Mouse (Mus musculus) heart, postnatal 0 days (tissue): ENCODE results near the gene Taco1. TPM values are rescaled to one million over a fixed set of nuclear protein-coding genes. Genes with fewer than 3 reads are reported as not detected.
"Not testable (repeated sequence)": the region's sequence is repeated elsewhere in the genome, so short reads cannot be mapped to it uniquely, and the experiment has no call there.

Experiments used
- ATAC-seq: fragments of 200-750 bp; cut with Nextera tagmentation; 2 replicates; pipeline ENCODE4 v1.8.0; 2017; ENCODE audit warnings: low read depth, moderate number of reproducible peaks, moderate library complexity; ENCODE audit not compliant: insufficient read depth
- DNase-seq: peaks from one replicate; pipeline ENCODE4 v3.0.0-alpha.2; 2016; ENCODE audit warnings: low spot score
- H3K27ac ChIP-seq: fragments of 300-500 bp; sonication (generic); 2 replicates; pipeline ENCODE4 v1.5.1; 2014; ENCODE audit warnings: low read depth, mild to moderate bottlenecking
- H3K27me3 ChIP-seq: fragments of 300-500 bp; sonication (generic); 2 replicates; pipeline ENCODE4 v1.6.1; 2014; ENCODE audit warnings: low read length, mixed read lengths; ENCODE audit not compliant: control insufficient read depth, insufficient read depth
- H3K36me3 ChIP-seq: fragments of 300-500 bp; sonication (generic); replicated peaks from 2 replicates; pipeline ENCODE4 v1.6.1; 2014; ENCODE audit warnings: low read length, mixed read lengths; ENCODE audit not compliant: control insufficient read depth, insufficient read depth
- H3K4me1 ChIP-seq: fragments of 300-500 bp; sonication (generic); 2 replicates; pipeline ENCODE4 v1.6.1; 2014; ENCODE audit warnings: antibody characterized with exemption; ENCODE audit not compliant: control insufficient read depth, insufficient read depth
- H3K4me2 ChIP-seq: fragments of 300-500 bp; sonication (generic); 2 replicates; pipeline ENCODE4 v1.6.1; 2014; ENCODE audit warnings: low read depth, mild to moderate bottlenecking, low read length, moderate library complexity
- H3K4me3 ChIP-seq: fragments of 300-500 bp; sonication (generic); 2 replicates; pipeline ENCODE4 v1.5.1; 2014; ENCODE audit warnings: low read depth, low read length
- H3K9ac ChIP-seq: fragments of 300-500 bp; sonication (generic); replicated peaks from 2 replicates; pipeline ENCODE4 v1.6.1; 2014; ENCODE audit warnings: low read depth, low read length, mixed read lengths
- H3K9me3 ChIP-seq: fragments of 300-500 bp; sonication (generic); replicated peaks from 2 replicates; pipeline ENCODE4 v1.6.1; 2016; ENCODE audit warnings: low read length; ENCODE audit not compliant: control insufficient read depth
- CTCF ChIP-seq: IDR thresholded peaks from 2 replicates; pipeline ENCODE4 v1.5.1; 2016; ENCODE audit warnings: antibody characterized with exemption, control low read depth, low read depth
- EP300 ChIP-seq: IDR thresholded peaks from 2 replicates; pipeline ENCODE4 v1.6.1; 2016; ENCODE audit warnings: antibody characterized with exemption, low read depth
- WGBS: fragments of 180-500 bp; shearing (Covaris S2); extraction: QIAGEN DNeasy Blood & Tissue Kit; methylation state at CpG from one replicate; pipeline ENCODE4 v1.1.7; 2014; 5-methylcytosine and 5-hydroxymethylcytosine counted together
- polyA plus RNA-seq: library from polyadenylated mRNA; unstranded; fragments of >200 nt; fragmentation: Nextera tagmentation; extraction: Ambion mirVana; gene quantifications from 2 replicates; pipeline ENCODE4 v1.2.1, GENCODE M21; 2015
- total RNA-seq: library from RNA; depleted of rRNA; stranded (reverse); fragments of >200 nt; gene quantifications from 2 replicates; pipeline ENCODE4 v1.2.3, GENCODE M21; 2014; ENCODE audit warnings: low replicate concordance

Gene Taco1
- total and polyA plus RNA-seq, 2 experiments from 2014 or later, result 17.4 to 40.6 TPM

DNA sequence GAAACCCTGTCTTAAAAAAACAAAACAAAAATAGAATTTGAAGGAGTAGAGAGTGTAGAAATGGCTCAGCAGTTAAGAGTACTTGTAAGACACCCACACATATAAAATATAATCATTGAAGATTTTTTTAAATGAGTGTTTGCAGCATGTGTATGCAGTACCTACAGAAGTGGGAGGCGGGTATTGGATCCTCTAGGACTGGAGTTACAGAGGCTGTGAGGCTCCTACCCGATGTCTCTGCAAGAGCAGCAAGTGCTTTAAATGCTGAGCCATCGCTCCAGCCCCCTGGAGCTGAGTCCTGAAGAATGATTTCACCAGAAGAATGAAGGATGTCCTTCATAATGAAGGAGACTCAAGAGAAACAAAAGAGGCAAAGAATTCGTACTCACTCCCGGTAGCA lies 2.1 kb upstream of the Taco1 start:
- DNase-seq (no peak), ATAC-seq (no peak)
- TF ChIP-seq CTCF (no peak), EP300 (no peak)
- no peaks in the 10 kb centered on the region for H3K27me3 ChIP-seq
- no peak overlapping the region for H3K4me3 ChIP-seq
- H3K9me3 ChIP-seq, result no peaks in the 10 kb centered on the region
- H3K9ac ChIP-seq, result no peak overlapping the region
- H3K4me2 ChIP-seq, result no peak overlapping the region
- no peak overlapping the region for H3K27ac ChIP-seq
- WGBS, result 78% methylated on average over 5 of the region's 5 CpGs
- peaks cover 8% of the 10 kb centered on the region; the same call in 1 of the 2 replicates for H3K4me1 ChIP-seq
- H3K36me3 ChIP-seq, result peaks cover 14% of the 10 kb centered on the region

DNA sequence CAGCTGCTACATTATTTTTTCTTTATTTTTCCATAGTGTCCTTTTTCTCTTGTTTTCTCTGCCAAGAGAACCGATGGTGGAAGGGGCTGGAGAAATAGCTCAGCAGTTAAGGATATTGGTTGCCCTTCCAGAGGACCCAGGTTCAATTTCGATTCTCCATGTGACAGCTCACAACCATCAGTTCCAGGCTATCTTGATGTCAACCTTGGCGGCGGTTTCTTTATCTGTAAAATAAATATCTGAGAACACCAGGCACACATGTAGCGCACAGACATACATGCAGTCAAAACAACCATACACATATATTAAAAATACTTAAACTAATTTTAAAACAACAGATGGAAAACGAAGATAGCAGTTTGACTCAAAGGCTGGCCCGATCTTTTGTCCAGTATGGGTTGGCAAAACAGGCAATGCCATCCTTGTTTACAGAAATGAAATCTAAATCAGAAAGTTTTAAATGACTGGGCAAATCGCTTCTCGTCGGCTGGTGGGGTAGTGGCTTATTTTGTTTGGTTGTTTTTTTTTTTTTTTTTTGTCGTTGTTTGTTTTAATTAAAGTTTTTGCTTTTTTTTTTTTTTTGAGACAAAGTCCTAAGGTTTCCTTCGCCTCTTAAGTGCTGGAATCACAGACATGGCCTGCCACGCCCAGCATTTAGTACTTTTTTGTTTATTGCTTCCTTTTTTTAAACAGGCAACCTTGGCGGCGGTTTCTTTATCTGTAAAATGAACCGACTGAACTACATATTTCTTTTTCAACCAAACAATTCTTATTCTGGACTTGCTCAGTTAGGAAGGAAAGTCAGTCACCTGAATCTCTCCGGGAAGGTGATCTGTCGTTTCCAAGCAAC lies 563 bp upstream of the Taco1 start:
- DNase-seq, result no peak
- Histone ChIP-seq H3K36me3 (peaks cover 6% of the 10 kb centered on the region; the same call in 1 of the 2 replicates), H3K9me3 (no peaks in the 10 kb centered on the region), H3K4me2 (peak overlapping the region; percentile 72), H3K9ac (peak overlapping the region; percentile 79; the same call in 1 of the 2 replicates), H3K4me3 (peak overlapping the region; percentile 84), H3K27ac (peak overlapping the region; percentile 92; the same call in 1 of the 2 replicates), H3K27me3 (no peaks in the 10 kb centered on the region), H3K4me1 (peaks cover 8% of the 10 kb centered on the region; the same call in 1 of the 2 replicates)
- WGBS, result 36% methylated on average over 18 of the region's 18 CpGs
- no peak for ATAC-seq
- no peak for TF ChIP-seq EP300

DNA sequence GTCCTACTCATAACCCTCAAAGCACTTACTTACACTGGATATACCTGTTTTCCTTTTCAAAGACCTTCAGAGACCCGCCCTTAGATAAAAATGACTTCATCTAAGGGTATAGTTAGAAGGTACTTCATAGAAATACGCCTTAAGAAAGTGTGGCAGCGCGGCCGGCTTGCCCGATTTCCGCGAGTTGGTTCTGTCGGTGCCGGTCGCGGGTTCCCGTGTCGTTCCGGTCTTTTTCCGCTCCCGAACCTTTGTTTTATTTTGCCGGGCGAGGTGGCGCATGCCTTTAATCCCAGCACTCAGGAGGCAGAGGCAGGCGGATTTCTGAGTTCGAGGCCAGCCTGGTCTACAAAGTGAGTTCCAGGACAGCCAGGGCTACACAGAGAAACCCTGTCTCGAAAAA lies 755 bp downstream of the Taco1 start:
- peak overlapping the region; percentile 79 for H3K9ac ChIP-seq
- ATAC-seq, H3K27me3 ChIP-seq, H3K9me3 ChIP-seq, H3K4me1 ChIP-seq: not testable (repeated sequence)
- H3K4me2 ChIP-seq, result peak overlapping the region; percentile 72
- H3K27ac ChIP-seq, result peak overlapping the region; percentile 92
- peak overlapping the region; percentile 84 for H3K4me3 ChIP-seq
- peaks cover 17% of the 10 kb centered on the region for H3K36me3 ChIP-seq
- peak; percentile 90 for DNase-seq
- WGBS, result 8% methylated on average over 23 of the region's 23 CpGs

DNA sequence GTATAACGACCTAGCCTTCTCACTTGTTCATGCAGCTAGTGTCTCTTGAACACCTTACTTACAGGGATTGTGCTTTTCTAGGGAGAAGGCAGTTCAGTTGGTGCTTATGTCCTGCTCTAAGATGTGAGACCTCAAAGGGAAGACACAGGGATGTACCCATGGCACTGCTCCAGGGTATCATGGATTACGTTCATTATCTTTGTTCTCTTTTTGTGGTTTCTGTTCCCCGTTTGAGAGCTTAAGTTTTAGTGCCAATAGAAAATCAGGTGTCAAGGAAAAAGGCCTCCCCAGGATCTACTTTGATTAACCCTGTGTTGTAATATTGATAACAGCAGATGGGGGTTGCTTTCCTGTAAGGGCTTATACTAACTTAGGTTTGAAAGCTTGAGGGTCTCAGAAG lies 7.9 kb downstream of the Taco1 start:
- H3K9ac ChIP-seq, result no peak overlapping the region
- 84% methylated on average over 3 of the region's 3 CpGs for WGBS
- no peaks in the 10 kb centered on the region for H3K4me1 ChIP-seq
- no peak overlapping the region for H3K27ac ChIP-seq
- no peak overlapping the region for H3K4me2 ChIP-seq
- H3K36me3 ChIP-seq, result peaks cover 42% of the 10 kb centered on the region
- no peaks in the 10 kb centered on the region for H3K27me3 ChIP-seq
- no peak for ATAC-seq
- DNase-seq, result no peak
- TF ChIP-seq EP300 (no peak), CTCF (no peak)
- no peaks in the 10 kb centered on the region for H3K9me3 ChIP-seq
- no peak overlapping the region for H3K4me3 ChIP-seq

DNA sequence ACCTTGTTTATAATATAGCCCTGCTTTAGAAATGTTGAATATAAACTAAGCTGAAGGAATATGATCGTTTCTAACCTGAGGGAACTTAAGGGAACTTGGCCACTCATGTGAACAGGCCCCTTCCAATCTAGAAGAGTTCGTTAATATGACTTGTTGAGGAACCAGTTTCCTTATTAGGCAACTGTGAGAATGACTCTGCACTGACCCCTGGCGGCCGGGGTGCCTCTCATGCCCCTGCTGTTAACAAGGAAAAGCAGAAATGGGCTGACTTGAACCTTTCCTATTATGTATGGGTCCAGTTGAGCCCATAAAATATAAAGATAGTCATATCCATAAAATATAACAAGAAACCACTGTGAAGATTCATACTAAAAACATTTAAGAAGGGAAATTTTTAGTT lies 10.5 kb downstream of the Taco1 start:
- Histone ChIP-seq H3K4me2 (no peak overlapping the region), H3K9me3 (no peaks in the 10 kb centered on the region), H3K27me3 (no peaks in the 10 kb centered on the region), H3K4me1 (no peaks in the 10 kb centered on the region), H3K4me3 (no peak overlapping the region), H3K36me3 (peaks cover 27% of the 10 kb centered on the region), H3K27ac (no peak overlapping the region), H3K9ac (no peak overlapping the region)
- 6% methylated on average over 4 of the region's 4 CpGs for WGBS
- ATAC-seq, result no peak
- peak; percentile 71 for DNase-seq
- TF ChIP-seq CTCF (peak; percentile 78), EP300 (no peak)
